Mouse (Mus musculus) lung, postnatal 0 days (tissue): ENCODE measurements at regions not wholly inside any gene's neighbourhood (a gene's known extent, or its start where the extent isn't known, plus 50 kb on each side); places are given as distances from the start of the nearest gene placed in this dataset.

Experiments
- ATAC-seq: fragments of 200-750 bp; cut with Nextera tagmentation; 2 replicates; pipeline ENCODE4 v1.8.0; 2017; ENCODE audit warnings: moderate library complexity
- DNase-seq: peaks from one replicate; pipeline ENCODE4 v3.0.0-alpha.2; 2016; ENCODE audit warnings: low spot score
- H3K27ac ChIP-seq: fragments of 300-500 bp; sonication (generic); 2 replicates; pipeline ENCODE4 v1.5.1; 2014; ENCODE audit warnings: antibody characterized with exemption, mild to moderate bottlenecking, low read length, mixed read lengths
- H3K27me3 ChIP-seq: fragments of 300-500 bp; sonication (generic); replicated peaks from 2 replicates; pipeline ENCODE4 v1.6.1; 2014; ENCODE audit warnings: low read length, mixed read lengths; ENCODE audit not compliant: insufficient read depth
- H3K36me3 ChIP-seq: fragments of 300-500 bp; sonication (generic); 2 replicates; pipeline ENCODE4 v1.6.1; 2014; ENCODE audit warnings: low read length, mixed read lengths; ENCODE audit not compliant: insufficient read depth
- H3K4me1 ChIP-seq: fragments of 300-500 bp; sonication (generic); 2 replicates; pipeline ENCODE4 v1.6.1; 2014; ENCODE audit warnings: antibody characterized with exemption, low read depth, low read length, mixed read lengths; ENCODE audit not compliant: insufficient read depth
- H3K4me2 ChIP-seq: fragments of 300-500 bp; sonication (generic); replicated peaks from 2 replicates; pipeline ENCODE4 v1.6.1; 2014; ENCODE audit warnings: low read depth, mild to moderate bottlenecking, low read length, moderate library complexity, mixed read lengths
- H3K4me3 ChIP-seq: fragments of 300-500 bp; sonication (generic); 2 replicates; pipeline ENCODE4 v1.5.1; 2014; ENCODE audit warnings: low read depth, low read length
- H3K9ac ChIP-seq: fragments of 300-500 bp; sonication (generic); replicated peaks from 2 replicates; pipeline ENCODE4 v1.6.1; 2014; ENCODE audit warnings: low read depth, mild to moderate bottlenecking
- H3K9me3 ChIP-seq: fragments of 300-500 bp; sonication (generic); 2 replicates; pipeline ENCODE4 v1.6.1; 2016; ENCODE audit warnings: low read length, mixed read lengths
- CTCF ChIP-seq: IDR thresholded peaks from 2 replicates; pipeline ENCODE4 v1.5.1; 2016; ENCODE audit warnings: antibody characterized with exemption, mild to moderate bottlenecking
- EP300 ChIP-seq: IDR thresholded peaks from 2 replicates; pipeline ENCODE4 v1.6.1; 2016; ENCODE audit warnings: antibody characterized with exemption, mild to moderate bottlenecking, control low read depth
- WGBS: fragments of 180-500 bp; shearing (Covaris S2); extraction: QIAGEN DNeasy Blood & Tissue Kit; methylation state at CpG from one replicate; pipeline ENCODE4 v1.1.7; 2014; 5-methylcytosine and 5-hydroxymethylcytosine counted together

- H3K27me3 ChIP-seq = no peaks in the 10 kb centered on the region
- no peaks in the 10 kb centered on the region for H3K36me3 ChIP-seq
- ATAC-seq (no peak), DNase-seq (peak; percentile 45)
- TF ChIP-seq EP300 = no peak
- peak; percentile 64 for TF ChIP-seq CTCF
- no peaks in the 10 kb centered on the region for H3K4me1 ChIP-seq
- no peak overlapping the region for H3K4me3 ChIP-seq
- WGBS = 13% methylated on average over 3 of the region's 3 CpGs
- no peak overlapping the region for H3K27ac ChIP-seq
- H3K9me3 ChIP-seq = no peaks in the 10 kb centered on the region
- H3K9ac ChIP-seq = no peak overlapping the region
- no peak overlapping the region for H3K4me2 ChIP-seq
These were observed 131.7 kb downstream of the Fbxo8 start for GRCm38 (mm10) chr8:56682564-56682963.

- Histone ChIP-seq H3K27ac (no peak overlapping the region), H3K9ac (no peak overlapping the region), H3K4me1 (no peaks in the 10 kb centered on the region), H3K27me3 (no peaks in the 10 kb centered on the region), H3K9me3 (no peaks in the 10 kb centered on the region), H3K4me2 (no peak overlapping the region), H3K36me3 (no peaks in the 10 kb centered on the region), H3K4me3 (no peak overlapping the region)
- no peak for TF ChIP-seq CTCF
- no peak for TF ChIP-seq EP300
- ATAC-seq (no peak), DNase-seq (peak; percentile 12)
- WGBS = 57% methylated on average over 7 of the region's 7 CpGs
These were observed 133.5 kb downstream of the Fbxo8 start for GRCm38 (mm10) chr8:56684352-56684751.

GRCm38 (mm10) chr8:56695436-56695835, 144.5 kb downstream of the Fbxo8 start:
- ATAC-seq (no peak), DNase-seq (no peak)
- WGBS = 83% methylated on average over 1 of the region's 1 CpGs
- no peaks in the 10 kb centered on the region for H3K36me3 ChIP-seq
- no peaks in the 10 kb centered on the region for H3K4me1 ChIP-seq
- H3K27me3 ChIP-seq = no peaks in the 10 kb centered on the region
- H3K4me2 ChIP-seq = no peak overlapping the region
- H3K27ac ChIP-seq = no peak overlapping the region
- no peaks in the 10 kb centered on the region for H3K9me3 ChIP-seq
- no peak for TF ChIP-seq CTCF
- no peak for TF ChIP-seq EP300
- no peak overlapping the region for H3K4me3 ChIP-seq
- no peak overlapping the region for H3K9ac ChIP-seq

- TF ChIP-seq CTCF (no peak), EP300 (no peak)
- H3K9ac ChIP-seq = no peak overlapping the region
- no peak overlapping the region for H3K4me2 ChIP-seq
- DNase-seq (no peak), ATAC-seq (no peak)
- no peaks in the 10 kb centered on the region for H3K36me3 ChIP-seq
- H3K27ac ChIP-seq = no peak overlapping the region
- no peaks in the 10 kb centered on the region for H3K27me3 ChIP-seq
- H3K9me3 ChIP-seq = no peaks in the 10 kb centered on the region
- H3K4me1 ChIP-seq = no peaks in the 10 kb centered on the region
- no peak overlapping the region for H3K4me3 ChIP-seq
- 55% methylated on average over 2 of the region's 2 CpGs for WGBS
These were observed 149.8 kb downstream of the Fbxo8 start for GRCm38 (mm10) chr8:56700580-56701145.

GRCm38 (mm10) chr8:56706377-56706776, 155.5 kb downstream of the Fbxo8 start:
- no peak overlapping the region for H3K4me2 ChIP-seq
- H3K9ac ChIP-seq = no peak overlapping the region
- ATAC-seq (no peak), DNase-seq (no peak)
- H3K27me3 ChIP-seq = no peaks in the 10 kb centered on the region
- no peaks in the 10 kb centered on the region for H3K9me3 ChIP-seq
- H3K4me1 ChIP-seq = no peaks in the 10 kb centered on the region
- H3K4me3 ChIP-seq = no peak overlapping the region
- TF ChIP-seq EP300 (no peak), CTCF (no peak)
- H3K36me3 ChIP-seq = no peaks in the 10 kb centered on the region
- 29% methylated on average over 10 of the region's 10 CpGs for WGBS
- H3K27ac ChIP-seq = no peak overlapping the region

GRCm38 (mm10) chr8:56706941-56707706, 156.2 kb downstream of the Fbxo8 start:
- Histone ChIP-seq H3K4me1 (no peaks in the 10 kb centered on the region), H3K27me3 (no peaks in the 10 kb centered on the region), H3K4me2 (peak overlapping the region; percentile 27; the same call in 1 of the 2 replicates), H3K9me3 (no peaks in the 10 kb centered on the region), H3K36me3 (no peaks in the 10 kb centered on the region), H3K9ac (no peak overlapping the region), H3K27ac (no peak overlapping the region), H3K4me3 (no peak overlapping the region)
- DNase-seq = peak; percentile 5
- 28% methylated on average over 14 of the region's 14 CpGs for WGBS
- TF ChIP-seq CTCF (no peak), EP300 (no peak)
- no peak for ATAC-seq
